Mouse (Mus musculus): ENCODE results near the gene Fpr2.
"Not testable (repeated sequence)": the region's sequence is repeated elsewhere in the genome, so short reads cannot be mapped to it uniquely, and the experiment has no call there.

The Fpr2 gene

DNA sequence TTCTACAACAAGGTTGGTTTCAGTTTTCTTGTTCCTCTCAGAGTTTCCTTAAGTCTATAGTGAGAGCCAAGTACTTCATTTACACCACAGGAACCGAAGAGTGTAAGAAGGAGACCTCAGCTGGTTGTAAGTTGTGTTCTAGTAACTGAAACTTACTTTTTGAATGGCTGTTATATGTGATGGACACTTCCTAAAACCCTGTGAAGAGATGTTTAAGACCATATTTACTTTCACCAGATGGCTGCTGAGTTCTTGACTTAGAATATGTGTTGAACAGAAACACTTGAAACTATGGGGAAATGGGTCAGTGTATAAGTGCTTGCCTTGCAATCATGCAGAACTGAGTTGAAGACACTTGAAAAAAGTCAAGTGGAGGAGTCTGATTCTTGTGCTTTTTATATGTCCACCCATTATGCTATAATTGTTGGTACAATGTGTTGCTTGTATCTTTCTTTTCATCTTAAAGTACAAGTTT lies at the start of gene Fpr2, which contains the start of gene Fpr3:
Fpr2 (plus strand) TSS at position 51 of the 475 bp plus-strand sequence.
Fpr3 (plus strand) TSS at position 79 of the 475 bp plus-strand sequence.
- DNase-seq: no peak

GRCm38 (mm10) chr17:17837919-17838701 lies 49.5 kb upstream of the Fpr2 start:
- DNase-seq: peak; percentile 97

DNA sequence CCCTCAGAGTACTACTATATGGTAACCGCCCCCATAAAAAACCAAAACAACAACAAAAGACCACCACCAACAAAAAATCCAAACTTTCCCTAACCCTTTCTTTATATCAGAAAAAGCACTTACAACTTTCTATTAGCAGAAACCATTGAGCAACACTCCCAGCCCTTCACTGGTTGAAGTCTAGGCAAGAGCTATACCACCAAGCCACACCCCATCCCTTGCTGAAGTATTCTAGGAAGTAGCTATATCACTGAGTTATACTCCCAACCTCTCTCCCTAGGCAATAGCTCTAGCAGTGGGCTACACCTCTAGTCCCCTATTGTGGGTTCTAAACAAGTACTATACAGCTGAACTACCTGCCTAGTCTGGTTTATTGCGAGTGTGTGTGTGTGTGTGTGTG lies 48.3 kb upstream of the Fpr2 start:
- no peak for DNase-seq

DNA sequence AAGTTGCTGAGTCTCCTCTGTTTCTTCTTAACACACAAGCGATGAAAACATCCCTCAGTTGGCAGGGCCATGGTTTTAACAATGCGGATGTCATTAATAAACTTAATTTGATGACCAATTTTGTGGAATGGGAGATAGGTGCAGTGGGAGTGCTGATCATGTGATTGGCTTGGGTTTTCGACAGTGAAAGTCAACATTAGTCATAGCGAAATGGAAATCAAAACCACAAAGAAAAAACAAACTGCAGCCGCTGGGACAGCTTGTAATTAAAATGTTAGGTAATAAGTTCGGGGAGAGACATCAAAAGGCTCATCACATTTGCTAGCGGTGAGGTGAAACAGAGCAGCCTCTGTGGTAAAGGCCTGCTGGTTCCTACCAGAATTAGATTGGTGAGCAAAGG lies 46.8 kb upstream of the Fpr2 start:
- no peak for DNase-seq

DNA sequence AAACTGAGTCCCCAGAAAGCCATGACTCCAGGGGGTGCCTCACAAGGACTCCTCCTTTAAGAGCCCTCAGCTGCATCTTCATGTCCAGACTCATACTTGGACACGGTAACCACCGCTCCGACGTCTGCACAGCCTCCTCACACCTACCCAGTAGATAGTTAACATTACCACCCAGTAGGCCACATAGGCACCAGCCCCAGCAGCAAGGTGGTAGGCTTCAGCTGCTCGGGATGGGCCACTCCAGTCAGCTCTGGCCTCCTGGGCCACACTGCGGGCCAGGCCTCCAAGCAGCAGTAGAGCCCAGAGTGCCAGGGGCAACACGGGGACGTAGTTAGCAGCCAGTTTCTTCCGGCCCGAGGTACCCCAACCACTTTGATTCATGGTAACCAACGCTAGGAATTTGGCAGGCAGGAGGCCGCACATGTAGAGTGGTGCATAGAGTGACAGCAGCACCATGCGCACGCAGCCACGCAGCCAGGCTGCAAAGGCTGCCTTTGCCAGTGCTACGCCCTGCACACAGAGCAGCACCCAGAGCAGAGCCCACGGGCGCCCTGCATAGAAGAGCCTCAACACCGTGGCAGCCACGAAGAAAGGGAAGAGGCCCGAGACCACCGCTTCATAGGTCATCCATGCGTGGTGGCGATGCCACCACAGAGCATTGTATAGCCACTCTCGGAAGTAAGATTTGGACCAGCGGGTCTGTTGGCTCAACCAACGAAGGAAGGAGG lies 43.9 kb upstream of the Fpr2 start:
- no peak for DNase-seq

DNA sequence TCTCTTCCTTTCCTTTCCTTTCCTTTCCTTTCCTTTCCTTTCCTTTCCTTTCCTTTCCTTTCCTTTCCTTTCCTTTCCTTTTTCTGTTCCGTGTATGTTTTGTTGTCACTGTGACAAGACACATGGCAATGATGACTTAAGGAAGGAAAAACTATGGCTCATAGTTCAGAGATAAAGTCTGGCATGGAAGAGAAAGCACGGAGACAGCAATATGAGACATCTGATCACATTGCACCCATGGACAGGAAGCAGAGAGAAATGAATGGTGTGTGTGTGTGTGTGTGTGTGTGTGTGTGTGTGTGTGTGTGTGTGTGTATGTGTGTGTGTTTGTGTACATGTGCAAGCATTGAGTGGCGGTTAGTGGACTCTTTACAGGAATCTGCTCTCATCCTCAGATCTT lies 43.0 kb upstream of the Fpr2 start:
- not testable (repeated sequence) for DNase-seq

- no peak for DNase-seq
Observed at GRCm38 (mm10) chr17:17845187-17846027, 42.2 kb upstream of the Fpr2 start.

- DNase-seq: no peak
Observed at GRCm38 (mm10) chr17:17848988-17849387, 38.6 kb upstream of the Fpr2 start.

DNA sequence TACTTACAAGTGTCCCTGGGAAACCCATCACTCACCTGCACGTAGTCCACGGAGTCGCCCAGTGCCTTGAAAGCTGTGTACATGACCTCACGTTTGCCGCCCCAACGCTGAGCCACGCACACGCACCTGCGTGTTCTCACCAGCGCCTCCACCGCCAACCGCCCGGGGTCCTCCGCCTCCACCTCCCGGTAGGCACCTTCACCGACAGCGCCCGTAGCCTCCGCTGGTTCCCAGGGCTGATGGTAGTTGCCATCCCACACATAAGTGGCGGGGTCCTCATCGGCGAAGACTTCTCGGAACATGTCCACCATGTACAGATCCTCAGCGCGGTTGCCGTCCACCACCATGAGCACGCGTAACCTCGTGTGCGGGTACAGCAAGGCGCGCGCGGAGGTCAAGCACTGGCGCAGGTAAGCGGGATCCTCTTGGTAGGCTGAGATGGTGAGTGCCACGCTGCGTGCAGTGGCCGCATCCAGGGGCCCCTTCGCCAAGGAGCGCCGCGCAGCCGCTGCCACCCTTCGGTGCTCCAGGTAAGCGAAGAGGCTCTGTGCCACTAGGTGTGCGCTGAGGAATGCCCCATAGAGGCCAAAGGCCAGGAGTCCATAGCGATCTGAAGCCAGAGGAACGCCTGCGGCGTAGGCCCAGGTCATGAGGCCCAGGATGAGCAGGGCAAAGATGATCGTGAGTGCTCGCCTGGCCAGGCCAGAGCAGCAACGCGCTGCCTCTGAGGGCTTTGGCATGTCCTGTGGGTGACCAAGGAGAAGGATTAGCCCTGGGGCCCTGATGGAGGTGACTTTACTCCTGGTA lies 37.5 kb upstream of the Fpr2 start:
- DNase-seq: no peak

GRCm38 (mm10) chr17:17855064-17855838 lies 32.4 kb upstream of the Fpr2 start, which contains the start of gene Has1:
Gene Has1, minus strand, starts transcription at chr17:17855205.
- no peak for DNase-seq

GRCm38 (mm10) chr17:17856612-17857011 lies 31.0 kb upstream of the Fpr2 start:
- no peak for DNase-seq

- no peak for DNase-seq
Observed at GRCm38 (mm10) chr17:17857446-17857845, 30.2 kb upstream of the Fpr2 start.

GRCm38 (mm10) chr17:17860110-17860509 lies 27.5 kb upstream of the Fpr2 start:
- DNase-seq: no peak

DNA sequence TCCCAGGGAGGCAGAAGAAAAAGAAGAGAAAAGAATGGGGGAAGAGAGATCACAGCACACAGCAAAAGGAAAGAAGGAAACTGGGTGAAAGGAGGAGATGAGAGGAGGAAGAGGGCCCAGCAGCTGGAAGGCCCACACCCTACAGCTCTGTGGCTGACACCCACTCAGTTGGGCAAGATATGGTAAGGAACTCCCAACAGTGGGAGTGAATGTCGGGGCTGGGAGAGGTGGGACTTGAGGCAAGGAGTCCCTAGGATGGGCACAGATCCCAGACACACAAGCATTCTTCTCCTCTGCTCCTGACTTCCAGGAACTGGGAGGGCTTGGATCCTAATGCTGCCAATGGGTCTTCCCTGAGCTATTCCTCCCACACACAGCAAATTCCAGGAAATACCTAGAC lies 25.3 kb upstream of the Fpr2 start:
- DNase-seq: no peak

DNA sequence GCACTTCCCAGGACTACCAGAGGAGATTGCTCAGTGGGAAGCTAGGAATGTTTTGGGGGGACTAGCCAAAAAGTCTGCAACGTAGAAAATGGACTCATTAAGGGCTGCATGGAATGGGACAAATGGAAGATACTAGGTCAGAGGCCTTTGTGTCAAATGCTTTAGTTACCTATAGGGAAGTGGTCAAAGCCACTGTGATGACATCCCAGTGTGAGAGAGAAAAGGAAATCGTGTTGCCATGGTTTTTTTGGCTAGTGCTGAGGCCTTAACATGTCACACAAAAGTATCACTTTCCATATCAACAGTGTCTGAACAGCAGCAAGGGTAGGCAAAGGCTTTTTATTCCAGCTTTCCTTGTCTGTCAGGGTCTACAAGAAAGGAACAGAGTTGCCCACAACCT lies 22.5 kb upstream of the Fpr2 start:
- no peak for DNase-seq

DNA sequence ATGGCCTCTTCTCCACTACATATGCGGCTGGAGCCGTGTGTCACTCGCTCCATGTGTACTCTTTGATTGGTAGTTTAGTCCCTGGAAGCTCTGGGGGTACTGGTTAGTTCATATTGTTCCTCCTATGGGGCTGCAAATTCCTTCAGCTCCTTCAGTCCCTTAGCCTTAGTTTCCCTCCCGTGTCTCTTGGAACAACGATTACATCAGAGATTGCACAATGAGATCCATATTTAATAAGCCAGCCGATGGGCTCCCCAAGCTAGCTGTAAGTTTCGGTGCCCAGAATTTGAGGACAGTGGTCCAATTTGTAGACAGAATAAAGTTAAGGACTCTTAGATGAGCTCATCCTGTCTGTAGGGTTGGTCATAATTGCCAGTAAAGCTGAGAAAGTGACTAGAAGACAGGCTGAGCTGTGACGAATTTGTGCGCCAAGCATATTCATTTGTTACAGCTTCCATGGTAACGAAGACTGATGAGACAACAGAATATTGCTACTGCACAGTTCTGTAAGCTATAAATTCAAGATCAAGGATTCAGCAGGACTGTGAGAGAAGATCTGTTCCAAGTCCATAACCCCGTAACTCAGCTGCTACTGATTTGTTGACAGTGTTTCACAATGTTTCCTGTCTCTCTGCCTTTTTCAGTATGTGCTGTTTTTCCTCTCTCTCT lies 20.7 kb upstream of the Fpr2 start:
- DNase-seq: no peak

DNA sequence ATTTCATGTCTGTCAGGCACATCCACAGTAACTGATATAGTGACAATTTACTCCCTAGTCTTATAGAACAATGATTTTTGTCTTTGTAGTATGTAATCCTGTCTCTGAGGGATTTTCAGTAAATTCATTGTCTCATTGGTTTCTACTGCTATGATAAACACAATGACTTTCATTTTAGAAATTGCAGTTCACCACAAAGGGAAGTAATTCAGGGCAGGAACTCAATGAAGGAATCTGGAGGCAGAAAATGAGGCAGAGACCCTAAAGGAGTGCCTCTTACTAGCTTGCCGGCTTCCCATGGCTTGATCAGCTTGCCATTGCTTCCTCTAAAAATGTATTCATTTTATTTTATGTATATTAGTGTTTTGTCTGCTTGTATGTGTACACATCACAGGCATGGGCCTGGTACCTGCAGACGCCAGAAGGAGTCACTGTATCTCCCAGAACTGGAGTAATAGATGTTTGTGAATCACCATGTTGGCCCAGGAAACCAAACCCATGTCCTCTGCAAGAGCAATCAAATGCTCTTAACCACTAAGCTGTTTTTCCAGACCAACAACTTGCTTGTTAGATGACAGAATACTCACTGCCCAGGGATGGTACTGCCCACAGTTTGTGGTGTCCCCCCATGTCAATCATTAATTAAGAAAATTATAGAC lies 16.6 kb upstream of the Fpr2 start:
- no peak for DNase-seq

- no peak for DNase-seq
Observed at GRCm38 (mm10) chr17:17871697-17872096, 15.9 kb upstream of the Fpr2 start.

DNA sequence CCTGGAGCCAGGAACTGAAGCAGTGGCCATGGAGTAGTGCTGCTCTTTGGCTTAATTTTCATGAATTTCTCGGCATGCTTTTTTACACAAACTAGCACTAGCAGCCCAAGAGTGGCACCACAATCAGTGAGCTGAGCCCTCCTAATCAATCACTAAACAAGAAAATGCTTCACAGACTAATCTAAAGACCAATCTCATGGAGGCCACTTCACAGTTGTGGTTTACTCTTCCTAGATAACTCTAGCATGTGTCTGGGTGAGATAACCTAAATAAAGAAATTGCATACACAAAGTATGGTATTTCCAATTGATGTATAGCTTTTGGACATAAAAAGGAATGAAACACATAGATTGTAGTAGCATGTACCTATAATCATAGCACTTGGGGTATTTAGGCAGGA lies 8.3 kb upstream of the Fpr2 start:
- DNase-seq: no peak

DNA sequence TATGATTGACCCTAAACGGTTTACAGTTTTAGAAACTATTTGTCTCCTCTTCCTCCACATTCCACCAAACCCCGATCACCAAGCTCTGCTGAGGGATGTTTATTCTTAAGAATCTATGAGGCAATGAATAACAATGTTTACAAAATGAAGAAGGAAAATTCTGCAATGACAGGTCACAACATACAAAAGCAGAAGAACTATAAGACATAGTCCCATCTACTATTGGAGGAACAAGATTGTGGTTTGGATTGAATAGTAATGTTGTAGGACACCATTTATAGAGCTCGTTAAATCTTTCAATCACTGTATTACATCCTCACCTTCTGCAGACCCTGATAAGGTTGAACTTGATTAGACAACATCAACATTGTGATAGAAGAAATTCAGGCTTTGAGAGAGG lies 5.0 kb upstream of the Fpr2 start:
- no peak for DNase-seq
